Mouse (Mus musculus) kidney, adult 2 months (tissue): Measurements from ENCODE around the gene Ccser1. TPM values are rescaled to one million over a fixed set of nuclear protein-coding genes. Genes with fewer than 3 reads are reported as not detected.
"Not testable (repeated sequence)": the region's sequence is repeated elsewhere in the genome, so short reads cannot be mapped to it uniquely, and the experiment has no call there.

Experiments
- DNase-seq: peaks from one replicate; pipeline ENCODE4 v3.0.0; 2021
- H3K27ac ChIP-seq: fragments of 200-500 bp; 2 replicates; pipeline ENCODE4 v1.5.1; 2012; ENCODE audit warnings: low read depth, low read length, control low read depth, inconsistent platforms; ENCODE audit not compliant: insufficient read depth
- H3K27me3 ChIP-seq: fragments of 200-500 bp; replicated peaks from 2 replicates; pipeline ENCODE4 v1.6.1; 2012; ENCODE audit warnings: mild to moderate bottlenecking, moderate library complexity, low read length, inconsistent platforms; ENCODE audit not compliant: control insufficient read depth, insufficient read depth
- H3K36me3 ChIP-seq: fragments of 200-500 bp; 2 replicates; pipeline ENCODE4 v1.6.1; 2012; ENCODE audit warnings: mild to moderate bottlenecking, moderate library complexity, low read length, inconsistent platforms; ENCODE audit not compliant: control insufficient read depth, insufficient read depth
- H3K4me1 ChIP-seq: fragments of 200-500 bp; 2 replicates; pipeline ENCODE4 v1.6.1; 2011; ENCODE audit warnings: low read length; ENCODE audit not compliant: control insufficient read depth, insufficient read depth
- H3K4me3 ChIP-seq: fragments of 200-500 bp; 2 replicates; pipeline ENCODE4 v1.5.1; 2011; ENCODE audit warnings: mild to moderate bottlenecking, low read depth, low read length, control low read depth; ENCODE audit not compliant: insufficient read depth
- CTCF ChIP-seq: fragments of 200-500 bp; conservative IDR thresholded peaks from 2 replicates; pipeline ENCODE4 v1.5.1; 2011; ENCODE audit warnings: low read depth, mild to moderate bottlenecking, control low read depth, low read length, moderate library complexity, mixed read lengths; ENCODE audit not compliant: insufficient read depth, insufficient read length
- POLR2A ChIP-seq: fragments of 200-500 bp; IDR thresholded peaks from one replicate; pipeline ENCODE4 v1.6.1; 2011; ENCODE audit warnings: low read depth, low read length, control low read depth
- WGBS: fragments of 180-500 bp; shearing (Covaris S2); methylation state at CpG from one replicate; pipeline ENCODE4 v1.1.7; 2018; 5-methylcytosine and 5-hydroxymethylcytosine counted together
- polyA plus RNA-seq: library from polyadenylated mRNA; depleted of rRNA; stranded (reverse); fragments of >200 nt; gene quantifications from 2 replicates; pipeline ENCODE4 v1.2.3, GENCODE M21; 2012

Gene Ccser1
- polyA plus RNA-seq, 1 experiment, result 5.1 TPM

GRCm38 (mm10) chr6:62044454-62044853 is 864.3 kb downstream of the Ccser1 start:
- H3K36me3 ChIP-seq, result no peaks in the 10 kb centered on the region
- TF ChIP-seq CTCF (no peak), POLR2A (no peak)
- 39% methylated on average over 1 of the region's 1 CpGs for WGBS

GRCm38 (mm10) chr6:62045042-62045441 is 864.9 kb downstream of the Ccser1 start:
- 61% methylated on average over 1 of the region's 1 CpGs for WGBS
- not testable (repeated sequence) for DNase-seq, H3K27me3 ChIP-seq, H3K4me1 ChIP-seq, H3K36me3 ChIP-seq, H3K4me3 ChIP-seq, H3K27ac ChIP-seq

More at GRCm38 (mm10) chr6:62044454-62044853, 864.3 kb downstream of the Ccser1 start:
- no peak overlapping the region for H3K4me3 ChIP-seq
- H3K27me3 ChIP-seq, result no peaks in the 10 kb centered on the region
- no peaks in the 10 kb centered on the region for H3K4me1 ChIP-seq
- DNase-seq, result no peak
- H3K27ac ChIP-seq, result no peak overlapping the region

- H3K27ac ChIP-seq, result no peak overlapping the region
- H3K4me3 ChIP-seq, result no peak overlapping the region
- 82% methylated on average over 2 of the region's 2 CpGs for WGBS
- no peak for TF ChIP-seq CTCF
- TF ChIP-seq POLR2A, result no peak
- no peak for DNase-seq
- no peaks in the 10 kb centered on the region for H3K4me1 ChIP-seq
- no peaks in the 10 kb centered on the region for H3K27me3 ChIP-seq
- no peaks in the 10 kb centered on the region for H3K36me3 ChIP-seq
Observed at GRCm38 (mm10) chr6:62055276-62055675, 875.2 kb downstream of the Ccser1 start.

GRCm38 (mm10) chr6:62066363-62067023 is 886.4 kb downstream of the Ccser1 start:
- Histone ChIP-seq H3K4me1 (no peaks in the 10 kb centered on the region), H3K4me3 (no peak overlapping the region), H3K27me3 (no peaks in the 10 kb centered on the region), H3K27ac (no peak overlapping the region), H3K36me3 (no peaks in the 10 kb centered on the region)
- DNase-seq, result no peak
- WGBS, result 69% methylated on average over 6 of the region's 6 CpGs
- TF ChIP-seq POLR2A (no peak), CTCF (no peak)

- H3K4me3 ChIP-seq, result no peak overlapping the region
- no peaks in the 10 kb centered on the region for H3K27me3 ChIP-seq
- WGBS, result 74% methylated on average over 4 of the region's 4 CpGs
- no peak overlapping the region for H3K27ac ChIP-seq
- no peaks in the 10 kb centered on the region for H3K36me3 ChIP-seq
- TF ChIP-seq POLR2A, result no peak
- no peak for TF ChIP-seq CTCF
- no peaks in the 10 kb centered on the region for H3K4me1 ChIP-seq
- no peak for DNase-seq
Observed at GRCm38 (mm10) chr6:62067024-62067380, 886.9 kb downstream of the Ccser1 start.

GRCm38 (mm10) chr6:62105464-62105863 is 925.3 kb downstream of the Ccser1 start:
- H3K4me1 ChIP-seq, result no peaks in the 10 kb centered on the region
- no peak overlapping the region for H3K4me3 ChIP-seq
- no peak for DNase-seq
- no peak overlapping the region for H3K27ac ChIP-seq
- H3K27me3 ChIP-seq, result no peaks in the 10 kb centered on the region
- TF ChIP-seq POLR2A (no peak), CTCF (no peak)
- 74% methylated on average over 2 of the region's 2 CpGs for WGBS
- H3K36me3 ChIP-seq, result no peaks in the 10 kb centered on the region

- no peaks in the 10 kb centered on the region for H3K4me1 ChIP-seq
- H3K36me3 ChIP-seq, result no peaks in the 10 kb centered on the region
- no peak for DNase-seq
- no peak overlapping the region for H3K4me3 ChIP-seq
- no peaks in the 10 kb centered on the region for H3K27me3 ChIP-seq
- TF ChIP-seq CTCF (no peak), POLR2A (no peak)
- 66% methylated on average over 2 of the region's 2 CpGs for WGBS
- H3K27ac ChIP-seq, result no peak overlapping the region
Observed at GRCm38 (mm10) chr6:62132531-62132930, 952.4 kb downstream of the Ccser1 start.

- TF ChIP-seq CTCF (no peak), POLR2A (no peak)
- Histone ChIP-seq H3K27me3 (no peaks in the 10 kb centered on the region), H3K4me1 (no peaks in the 10 kb centered on the region), H3K27ac (no peak overlapping the region), H3K36me3 (no peaks in the 10 kb centered on the region), H3K4me3 (no peak overlapping the region)
- no peak for DNase-seq
Observed at GRCm38 (mm10) chr6:62160320-62160719, 980.2 kb downstream of the Ccser1 start.
